Mouse (Mus musculus): ENCODE results near the gene Fto.

Gene Fto

GRCm38 (mm10) chr8:91706533-91706932 is 393.2 kb downstream of the Fto start:
- DNase-seq = no peak

- DNase-seq = no peak
Measured at GRCm38 (mm10) chr8:91708661-91709060, 395.3 kb downstream of the Fto start.

DNA sequence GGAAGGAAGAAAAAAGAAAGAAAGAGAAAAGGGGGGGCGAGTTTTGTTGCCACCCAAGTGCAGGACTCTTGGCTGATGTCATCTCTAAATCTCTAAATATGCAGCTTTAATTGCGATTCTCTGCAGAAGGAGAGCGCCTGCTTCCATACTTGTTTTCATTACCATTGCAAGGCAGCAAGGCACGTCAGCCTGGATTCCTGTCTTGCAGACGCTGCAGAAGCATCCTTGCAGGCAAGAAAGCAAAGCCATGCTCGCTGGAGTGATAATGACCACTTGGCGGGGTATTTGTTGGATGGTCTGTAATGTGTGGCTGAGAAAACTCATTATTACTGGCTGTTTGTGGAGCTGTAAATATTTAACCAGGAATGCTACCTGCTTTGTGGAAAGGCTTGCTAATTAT is 396.4 kb downstream of the Fto start:
- DNase-seq = no peak

- DNase-seq = no peak
Measured at GRCm38 (mm10) chr8:91711202-91711601, 397.9 kb downstream of the Fto start.

DNA sequence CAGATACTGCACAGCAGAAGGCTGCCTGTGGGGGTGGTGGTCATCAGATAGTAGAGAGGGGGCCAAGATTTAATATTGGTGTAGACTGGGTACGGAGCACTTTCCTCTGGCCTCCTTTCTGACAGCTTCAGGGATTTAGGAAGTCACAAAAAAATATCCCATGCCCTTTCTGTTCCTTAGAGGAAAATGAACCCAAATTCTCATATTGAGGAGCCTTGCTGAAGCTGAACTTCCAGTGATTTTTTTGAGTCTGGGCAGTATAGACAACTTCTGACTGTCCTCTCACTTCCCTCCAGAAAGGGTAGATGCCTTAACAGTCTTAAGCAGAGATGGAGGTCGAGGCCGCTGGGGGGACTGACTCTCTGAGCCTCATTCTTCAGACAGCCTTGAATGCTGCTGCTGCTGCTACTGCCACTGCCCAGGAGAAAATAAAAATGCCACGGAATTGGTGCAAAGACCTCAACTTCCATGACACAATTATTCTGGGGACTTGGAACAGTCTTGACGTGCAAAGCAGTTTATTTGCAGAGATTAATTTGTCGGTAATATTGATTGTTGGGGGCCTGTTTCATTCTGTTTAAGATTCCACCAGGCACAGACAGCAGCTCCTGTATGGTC is 398.8 kb downstream of the Fto start:
- no peak for DNase-seq

DNA sequence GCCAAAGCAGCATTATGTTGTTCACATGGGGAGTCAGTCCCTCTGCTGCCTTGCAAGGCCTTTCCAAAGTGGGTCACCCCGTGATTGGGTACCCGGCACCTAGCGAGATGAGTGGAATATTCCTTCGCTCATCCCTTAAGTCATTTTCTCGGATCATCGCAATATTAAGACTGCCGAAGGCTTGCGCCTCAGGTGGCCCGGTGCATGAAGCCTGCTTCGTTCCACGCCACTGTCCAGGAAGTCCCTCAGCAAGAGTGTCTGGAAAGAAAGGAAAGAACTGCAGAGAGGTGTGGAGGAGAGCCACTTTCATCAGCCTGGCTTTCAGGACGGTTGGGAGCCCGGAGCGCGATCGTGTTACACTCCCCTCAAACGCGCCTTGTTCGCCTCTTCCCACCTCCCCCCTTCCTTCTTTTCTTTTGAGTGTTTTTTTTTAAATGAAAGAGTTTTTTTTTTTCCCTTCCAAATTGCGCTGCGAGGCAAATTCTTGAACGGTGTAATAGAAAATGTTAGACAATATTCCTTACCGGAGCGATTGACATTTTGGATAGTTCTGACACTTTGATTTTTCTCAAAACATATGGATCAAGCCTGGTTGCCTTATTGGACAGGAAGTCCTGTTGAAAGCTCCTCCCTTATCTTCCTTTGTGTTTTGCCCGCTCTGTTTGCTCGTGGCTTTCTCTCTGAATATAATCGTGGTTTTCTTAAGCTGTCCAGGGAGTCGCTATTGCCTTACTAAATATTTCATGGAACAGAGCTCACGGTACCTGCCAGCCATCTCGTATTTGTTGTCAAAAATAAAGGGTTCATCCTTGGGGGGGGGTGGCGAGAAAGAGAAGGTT is 399.6 kb downstream of the Fto start:
- peak; percentile 34 to 41 for DNase-seq

GRCm38 (mm10) chr8:91713677-91714312 is 400.5 kb downstream of the Fto start:
- peak; percentile 15 to 27 for DNase-seq

GRCm38 (mm10) chr8:91714733-91715132 is 401.4 kb downstream of the Fto start:
- DNase-seq = no peak

DNA sequence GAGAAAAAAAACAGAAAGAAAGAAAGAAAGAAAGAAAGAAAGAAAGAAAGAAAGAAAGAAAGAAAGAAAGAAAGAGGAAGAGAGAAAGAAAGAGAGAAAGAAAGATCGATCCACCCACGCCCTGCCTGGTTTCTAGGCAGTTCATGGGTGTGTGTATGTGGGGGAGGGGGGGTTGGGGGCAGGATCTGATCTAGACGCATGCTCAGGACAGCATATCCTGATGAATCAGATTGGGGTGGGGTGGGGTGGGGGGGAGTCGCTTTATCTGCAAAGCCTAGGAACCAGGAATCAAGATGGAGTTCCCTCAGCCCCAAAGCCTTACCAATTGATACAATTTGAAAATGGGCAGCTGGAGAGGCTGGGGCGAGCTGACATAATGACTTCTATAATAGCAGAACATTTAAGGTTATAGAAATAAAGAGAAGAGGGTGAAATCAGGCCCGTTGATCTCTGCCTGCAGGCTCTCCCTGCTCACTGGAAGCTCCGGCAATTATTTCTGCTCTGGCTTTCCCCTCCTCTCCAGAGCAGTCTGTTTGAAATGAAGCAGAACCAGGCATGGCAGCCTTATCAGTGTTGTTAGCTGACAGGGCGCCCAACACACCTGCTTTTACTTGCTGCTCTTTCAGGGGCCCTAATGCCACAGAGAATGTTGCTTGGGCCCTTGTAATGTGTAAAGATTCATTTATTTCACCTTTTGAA is 402.2 kb downstream of the Fto start:
- DNase-seq = no peak
